Mouse (Mus musculus) gastrocnemius, adult 2 months (tissue): Measurements from ENCODE around the gene Inafm2. TPM values are rescaled to one million over a fixed set of nuclear protein-coding genes. Genes with fewer than 3 reads are reported as not detected.
A peak's percentile ranks its signal among the peaks of the same experiment; 100 is the strongest.

Experiments
- DNase-seq: peaks from one replicate; pipeline ENCODE4 v3.0.0; 2022
- H3K27ac ChIP-seq: fragments of 200-600 bp; 2 replicates; pipeline ENCODE4 v1.8.1; 2022; ENCODE audit warnings: mild to moderate bottlenecking
- H3K4me3 ChIP-seq: fragments of 200-600 bp; 2 replicates; pipeline ENCODE4 v1.8.1; 2022; ENCODE audit warnings: mild to moderate bottlenecking, moderate library complexity
- CTCF ChIP-seq: fragments of 200-600 bp; IDR thresholded peaks from 2 replicates; pipeline ENCODE4 v1.8.1; 2022; ENCODE audit warnings: antibody characterized with exemption, mild to moderate bottlenecking, moderate library complexity
- intact Hi-C: fragments of 180-260 bp; cut with DNase I; formaldehyde crosslinking; loops from one replicate; pipeline ENCODE4 v1.15.1; 2025
- total RNA-seq, 2 experiments: library from RNA; stranded (reverse); gene quantifications; 2 replicates each; pipeline ENCODE4 v1.2.3; 2021

The Inafm2 gene
- total RNA-seq, 2 experiments from 2014 or later, result 5.2 to 5.8 TPM

DNA sequence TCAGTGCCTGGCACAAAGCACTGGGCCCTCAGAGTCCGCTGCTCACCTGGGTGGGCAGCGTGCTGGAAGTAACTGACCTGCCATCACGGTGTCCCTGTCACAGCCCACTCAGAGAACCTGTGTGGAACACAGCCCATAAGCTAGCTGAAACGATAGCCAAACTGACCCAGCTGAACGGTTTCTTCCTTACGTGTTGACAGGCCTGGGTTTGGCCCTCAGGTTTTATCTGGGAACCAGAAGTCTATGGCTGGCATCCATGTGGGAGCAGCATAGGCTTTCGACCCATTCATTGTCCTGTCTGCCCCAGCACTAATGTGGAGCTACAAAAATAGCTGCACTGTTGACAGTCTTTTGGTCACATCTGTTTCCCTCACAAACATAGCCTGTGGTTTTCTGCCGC lies 4.9 kb downstream of the Inafm2 start:
- intact Hi-C loops, result no loop called here
- no peak overlapping the region for H3K27ac ChIP-seq
- no peak overlapping the region for H3K4me3 ChIP-seq
- TF ChIP-seq CTCF, result no peak
- DNase-seq, result no peak

DNA sequence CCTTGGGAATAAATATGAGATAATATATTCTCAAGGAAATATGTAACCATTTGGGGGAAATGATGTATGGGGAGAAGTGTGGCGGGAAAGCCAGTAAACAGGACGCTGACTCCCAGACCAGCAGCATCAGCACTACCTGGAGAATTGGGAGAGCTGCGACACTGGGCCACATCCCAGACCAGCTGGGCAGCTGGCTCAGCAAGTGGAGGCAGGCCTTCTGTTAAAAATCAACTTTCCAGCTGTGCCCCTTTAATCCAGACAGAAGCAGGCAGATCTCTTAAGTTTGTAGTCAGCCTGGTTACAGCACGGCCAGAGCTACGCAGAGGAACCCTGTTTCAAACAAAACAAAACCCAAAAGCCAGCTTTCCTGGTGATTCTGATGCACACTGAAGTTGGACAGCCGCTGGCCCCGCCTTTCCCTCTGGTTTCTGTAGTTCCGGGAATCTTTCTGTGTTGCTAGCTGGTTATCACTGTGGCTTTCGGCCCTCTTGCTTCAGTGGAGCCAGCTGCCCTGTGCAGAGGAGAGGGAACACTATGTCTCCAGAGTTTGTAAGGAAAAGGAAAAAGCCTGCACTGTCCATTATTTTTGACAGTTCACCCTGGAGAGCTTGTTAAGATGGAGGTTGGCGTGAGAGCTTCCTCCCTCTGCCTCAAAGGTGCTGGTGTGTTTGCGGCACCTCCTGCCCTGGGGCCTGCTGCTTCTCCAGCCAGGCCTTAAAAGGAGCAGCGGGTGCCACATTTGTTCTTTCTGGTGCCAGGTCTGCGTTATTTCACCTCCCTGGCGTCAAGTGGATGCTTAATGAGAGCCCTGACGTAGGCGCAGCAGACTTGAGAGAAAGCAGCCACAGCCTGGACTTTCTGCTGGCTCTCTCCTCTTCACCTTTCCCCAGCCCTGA lies 6.6 kb downstream of the Inafm2 start:
- no peak overlapping the region for H3K27ac ChIP-seq
- intact Hi-C loops, result no loop called here
- TF ChIP-seq CTCF, result no peak

DNA sequence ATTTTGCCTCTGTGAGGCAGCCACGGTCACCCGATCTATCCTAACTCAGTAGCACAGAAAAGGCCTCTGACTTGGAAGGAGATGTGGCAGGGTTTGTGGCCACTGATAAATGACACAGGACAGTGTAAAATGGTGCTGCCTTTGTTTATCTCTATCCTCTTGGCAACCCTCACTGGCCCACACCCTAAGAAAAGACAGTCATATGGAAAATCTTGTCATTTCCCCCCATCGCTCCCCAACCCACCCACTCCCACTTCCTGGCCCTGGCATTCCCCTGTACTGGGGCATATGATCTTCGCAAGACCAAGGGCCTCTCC lies 7.2 kb downstream of the Inafm2 start:
- no peak overlapping the region for H3K4me3 ChIP-seq
- TF ChIP-seq CTCF, result no peak
- H3K27ac ChIP-seq, result no peak overlapping the region
- intact Hi-C loops, result no loop called here
- no peak for DNase-seq

More for the DNA sequence above, 6.6 kb downstream of the Inafm2 start:
- no peak overlapping the region for H3K4me3 ChIP-seq
- DNase-seq, result no peak

DNA sequence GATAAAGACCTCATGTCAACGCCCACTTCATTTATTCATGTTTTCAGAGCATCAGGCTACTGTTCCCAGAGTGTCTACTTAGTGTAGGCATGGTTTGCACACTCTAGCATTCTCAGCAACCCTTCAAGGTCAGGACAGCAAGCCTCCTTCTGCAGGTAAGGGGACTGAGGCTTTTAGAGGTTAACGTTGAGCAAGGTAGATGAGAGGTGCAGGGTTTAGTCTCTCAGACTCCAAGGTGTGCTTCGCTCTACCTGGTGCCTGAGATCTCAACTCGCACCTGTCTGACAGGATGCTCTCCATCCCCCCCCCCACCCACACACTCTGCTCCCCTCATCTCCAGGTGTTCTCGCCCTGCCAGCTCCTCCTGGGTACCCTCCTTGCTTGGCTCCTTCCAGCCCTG lies 8.6 kb downstream of the Inafm2 start:
- intact Hi-C loops, result no loop called here

DNA sequence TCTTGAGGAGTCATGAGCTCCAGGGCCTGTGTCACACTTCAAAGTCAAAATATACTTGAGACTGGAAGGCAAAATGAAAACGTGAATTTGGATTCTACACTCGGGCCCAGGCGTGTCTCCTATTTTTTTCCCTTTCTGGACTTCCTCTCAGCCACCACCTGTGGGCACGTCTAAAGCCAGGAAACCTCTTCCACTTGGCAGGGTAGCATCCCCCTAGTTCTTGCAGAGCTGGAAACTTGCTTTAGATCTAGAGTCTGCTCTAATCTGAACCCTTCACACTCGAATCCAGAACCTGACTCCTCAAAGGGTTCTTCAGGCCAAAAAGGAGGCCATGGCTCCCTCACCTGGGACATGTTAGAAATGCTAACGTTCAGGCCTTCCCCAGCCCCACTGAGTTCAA lies 9.8 kb downstream of the Inafm2 start:
- no peak for TF ChIP-seq CTCF
- intact Hi-C loops, result no loop called here
- Histone ChIP-seq H3K27ac (no peak overlapping the region), H3K4me3 (no peak overlapping the region)
- no peak for DNase-seq

More for the DNA sequence above, 8.6 kb downstream of the Inafm2 start:
- DNase-seq, result no peak
- TF ChIP-seq CTCF, result no peak
- H3K27ac ChIP-seq, result no peak overlapping the region
- H3K4me3 ChIP-seq, result no peak overlapping the region

DNA sequence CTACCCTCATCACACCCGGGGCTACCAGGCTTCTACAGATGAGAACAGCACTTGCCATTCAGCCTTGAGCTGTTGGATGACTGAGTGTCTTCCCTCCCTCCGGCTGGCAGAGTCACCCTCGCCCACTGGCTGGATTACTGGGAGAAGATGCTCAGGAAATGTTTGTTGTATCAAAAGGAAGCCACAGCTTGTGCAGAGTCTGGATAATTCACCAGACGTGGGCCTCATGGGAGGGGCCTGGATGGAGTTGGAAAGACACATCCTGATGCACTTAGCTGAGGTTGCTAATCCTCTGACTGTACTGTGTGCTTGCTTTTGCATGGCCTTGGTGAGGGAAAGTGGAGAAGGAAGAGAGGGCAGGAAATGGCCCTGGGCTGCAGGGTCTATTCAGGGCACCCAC lies 10.5 kb downstream of the Inafm2 start:
- no peak overlapping the region for H3K4me3 ChIP-seq
- no peak for TF ChIP-seq CTCF
- H3K27ac ChIP-seq, result no peak overlapping the region
- intact Hi-C loops, result no loop called here
- no peak for DNase-seq

DNA sequence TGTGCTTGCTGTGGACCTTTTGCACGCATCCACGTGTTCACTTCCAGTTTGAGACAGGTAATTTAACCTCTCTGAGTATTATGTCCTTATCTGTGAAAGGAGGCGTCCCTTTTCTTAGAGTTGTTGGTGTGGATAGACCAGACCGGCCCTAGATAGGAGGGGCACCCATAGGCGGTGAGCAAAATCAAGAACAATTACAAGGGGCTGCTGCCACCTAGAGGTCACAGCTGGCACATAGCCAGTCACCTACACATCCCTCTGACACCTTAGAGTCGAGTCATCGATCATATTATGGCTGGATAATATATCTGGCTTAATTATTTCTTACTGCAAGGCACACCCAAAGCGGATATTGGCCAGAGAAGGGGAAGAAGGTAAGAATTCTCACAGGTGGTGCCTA lies 14.3 kb downstream of the Inafm2 start:
- no peak overlapping the region for H3K27ac ChIP-seq
- no peak overlapping the region; the same call in 1 of the 2 replicates for H3K4me3 ChIP-seq
- peak; percentile 55 for TF ChIP-seq CTCF
- intact Hi-C loops, result loop anchor here (10.0 kb wide), 1 partner anchor 215 kb away; no protein-coding TSS in a partner anchor
- no peak for DNase-seq

DNA sequence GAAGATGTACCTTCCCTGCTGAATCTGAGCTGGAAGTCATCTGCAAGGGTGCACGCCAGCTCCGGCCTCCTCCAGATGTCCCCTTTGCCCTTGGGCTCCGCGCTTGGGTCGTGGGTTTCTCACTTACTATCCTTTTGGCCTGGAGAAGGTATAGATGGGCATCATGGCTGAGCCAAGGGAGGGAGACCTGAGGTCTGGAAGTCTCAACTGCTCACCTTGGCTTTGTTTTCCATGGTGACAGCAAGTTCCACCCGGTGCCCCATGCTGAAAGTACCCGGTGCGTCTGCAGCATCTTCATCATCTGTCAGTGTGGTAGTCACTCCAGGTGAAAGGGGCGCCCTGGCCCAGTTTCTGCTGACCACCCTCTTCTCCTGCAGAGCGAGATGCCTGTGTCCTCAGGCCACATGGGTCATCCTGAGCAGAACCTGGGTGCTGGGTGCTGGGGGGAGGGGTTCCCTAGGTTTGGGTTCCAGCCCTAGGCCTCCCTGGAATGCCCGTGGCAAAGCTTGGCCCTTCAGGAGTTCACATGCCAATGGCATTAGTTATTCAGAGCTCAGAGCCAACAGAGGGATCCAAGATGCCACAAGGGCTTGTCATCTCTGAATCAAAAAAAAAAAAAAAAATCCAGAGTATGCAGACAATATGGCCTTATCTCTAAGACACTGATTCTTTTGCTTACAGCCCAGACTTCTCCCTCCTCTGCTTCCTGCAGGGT lies 14.9 kb downstream of the Inafm2 start:
- peak overlapping the region; percentile 70 for H3K4me3 ChIP-seq

DNA sequence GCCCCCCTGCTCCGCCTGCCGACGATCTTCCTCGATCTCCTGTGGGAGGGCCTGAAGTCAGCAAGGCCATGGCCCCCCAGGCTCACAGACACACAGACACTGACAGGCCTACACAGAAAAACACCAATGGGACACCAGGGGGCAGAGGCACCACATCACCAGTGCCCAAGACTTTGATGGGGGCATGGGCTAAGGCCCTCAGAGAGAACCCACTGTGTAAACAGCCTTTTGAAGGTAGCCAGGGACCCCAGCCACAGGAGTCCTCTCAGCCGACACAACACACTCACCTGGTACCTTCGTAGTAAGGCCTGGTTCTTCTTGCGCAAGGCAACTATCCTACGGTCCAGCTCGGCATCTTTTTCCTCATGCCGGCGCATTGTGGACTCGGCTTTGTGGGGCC lies 15.8 kb downstream of the Inafm2 start:
- peak; percentile 25; the same call in 1 of the 2 replicates for TF ChIP-seq CTCF
- intact Hi-C loops, result loop anchor here (1.0 to 10.0 kb wide), 2 partner anchors 15 to 213 kb away; no protein-coding TSS in a partner anchor
- H3K4me3 ChIP-seq, result peak overlapping the region; percentile 70
- DNase-seq, result peak; percentile 38
- H3K27ac ChIP-seq, result peak overlapping the region; percentile 93

More for the DNA sequence above, 14.9 kb downstream of the Inafm2 start:
- intact Hi-C loops, result loop anchor here (1.0 to 10.0 kb wide), 2 partner anchors 14 to 214 kb away; no protein-coding TSS in a partner anchor
- peak overlapping the region; percentile 93 for H3K27ac ChIP-seq
- no peak for DNase-seq
- no peak for TF ChIP-seq CTCF

DNA sequence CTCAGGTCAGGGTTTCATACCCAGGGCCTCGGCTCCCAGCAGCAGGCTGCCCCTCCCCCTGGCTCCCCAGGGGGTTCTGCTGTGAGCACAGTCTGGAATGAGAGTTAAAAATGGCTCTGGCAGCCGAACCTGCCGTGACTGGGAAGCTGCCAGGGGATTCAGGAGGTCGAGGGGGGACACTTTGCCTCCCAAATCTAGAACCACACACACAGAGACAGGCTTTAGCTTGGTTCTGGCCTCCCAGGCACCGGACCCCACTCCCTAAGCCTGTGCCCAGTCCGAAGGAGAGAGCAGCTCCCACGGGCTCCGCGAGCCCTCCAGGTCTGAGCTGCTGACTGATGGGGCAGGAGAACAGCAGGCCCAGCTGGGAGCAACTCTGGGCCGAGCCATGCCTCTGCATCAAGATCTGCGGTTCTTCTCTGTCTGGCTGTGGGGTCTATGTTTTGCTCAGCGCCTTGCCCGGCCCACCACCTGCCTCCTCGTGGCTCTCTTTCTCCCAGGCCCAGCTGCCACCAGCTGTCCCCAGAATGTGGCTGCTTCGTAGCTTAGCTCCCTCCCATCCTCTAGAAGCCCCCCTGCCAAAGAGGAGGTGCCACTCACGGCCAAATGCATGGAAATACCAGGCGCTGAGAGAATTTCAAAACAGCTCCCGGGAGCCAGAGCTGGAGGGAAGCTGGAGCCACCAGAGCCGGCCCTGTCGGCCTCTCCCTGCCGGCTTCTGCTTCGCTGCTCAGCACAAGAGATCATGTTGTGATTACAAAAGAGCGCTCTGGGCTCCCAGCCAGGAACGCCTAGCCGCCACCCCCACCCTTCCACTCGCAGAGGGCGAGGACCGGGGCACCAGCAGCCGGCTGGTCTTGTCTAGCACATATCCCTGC lies 16.6 kb downstream of the Inafm2 start, which contains the start of gene Ccdc9b:
Ccdc9b (minus strand) TSS at position 756 of the 878 bp plus-strand sequence.
- no peak for TF ChIP-seq CTCF
- intact Hi-C loops, result loop anchor here (1.0 to 10.0 kb wide), 3 partner anchors 16 to 213 kb away; no protein-coding TSS in a partner anchor

DNA sequence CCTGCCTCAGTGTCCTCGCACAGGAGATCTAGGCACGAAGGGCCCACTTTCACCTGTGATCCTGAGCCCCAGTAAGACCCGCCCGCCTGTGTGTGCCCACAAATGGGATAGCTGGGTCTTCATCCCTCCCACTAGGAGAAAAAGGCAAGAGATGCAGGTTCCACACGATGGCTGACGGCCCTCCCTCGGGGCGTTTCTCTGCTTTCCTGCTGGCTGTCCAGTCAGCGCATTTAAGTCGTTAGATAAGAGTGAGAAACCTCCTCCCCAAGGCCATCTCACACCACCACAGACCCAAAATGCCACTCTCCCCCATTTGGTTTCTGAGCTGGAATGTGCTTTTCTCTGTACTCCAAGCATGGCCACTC lies 17.2 kb downstream of the Inafm2 start:
- DNase-seq, result no peak
- TF ChIP-seq CTCF, result no peak
- Histone ChIP-seq H3K27ac (peak overlapping the region; percentile 93), H3K4me3 (peak overlapping the region; percentile 70)
- intact Hi-C loops, result loop anchor here (1.0 to 10.0 kb wide), 2 partner anchors 19 to 212 kb away; no protein-coding TSS in a partner anchor

More for the DNA sequence above, 16.6 kb downstream of the Inafm2 start, which contains the start of gene Ccdc9b:
- Histone ChIP-seq H3K27ac (peak within 1 kb of the TSS; percentile 93), H3K4me3 (peak within 1 kb of the TSS; percentile 70)
- peak; percentile 96 for DNase-seq

DNA sequence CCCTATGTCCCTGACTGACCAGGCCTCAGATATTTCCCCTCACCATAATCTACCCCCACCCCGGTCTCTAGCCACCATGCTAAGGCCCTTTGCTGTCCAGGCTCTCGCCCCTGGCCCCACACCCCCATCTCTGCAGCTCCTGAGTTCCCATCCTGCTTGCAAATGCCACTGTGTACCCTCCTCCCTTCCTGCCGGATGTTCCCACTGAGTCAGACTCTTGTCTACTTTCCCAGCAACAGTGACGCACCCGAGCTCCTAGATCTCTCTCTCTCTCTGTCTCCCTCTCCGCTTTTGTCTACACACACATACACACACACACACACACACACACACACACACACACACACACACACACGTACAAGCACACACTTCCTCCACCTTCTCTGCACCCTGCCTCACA lies 17.9 kb downstream of the Inafm2 start:
- peak; percentile 37 for DNase-seq
- intact Hi-C loops, result loop anchor here (10.0 kb wide), 1 partner anchor 211 kb away; no protein-coding TSS in a partner anchor
- H3K4me3 ChIP-seq, result peak overlapping the region; percentile 70; the same call in 1 of the 2 replicates
- TF ChIP-seq CTCF, result no peak
- peak overlapping the region; percentile 93 for H3K27ac ChIP-seq
